Mouse (Mus musculus) hindbrain, embryonic 12.5 days (tissue): Measurements from ENCODE around the gene AL731706.1. TPM values are rescaled to one million over a fixed set of nuclear protein-coding genes. Genes with fewer than 3 reads are reported as not detected.

Experiments
- ATAC-seq: fragments of 200-750 bp; cut with Nextera tagmentation; 2 replicates; pipeline ENCODE4 v1.8.0; 2017; ENCODE audit warnings: moderate TSS enrichment; ENCODE audit not compliant: low FRiP score
- H3K27ac ChIP-seq: fragments of 300-500 bp; sonication (generic); 2 replicates; pipeline ENCODE4 v1.5.1; 2016; ENCODE audit warnings: mild to moderate bottlenecking
- H3K27me3 ChIP-seq: fragments of 300-500 bp; sonication (generic); 2 replicates; pipeline ENCODE4 v1.6.1; 2016; ENCODE audit warnings: mild to moderate bottlenecking
- H3K36me3 ChIP-seq: fragments of 300-500 bp; sonication (generic); 2 replicates; pipeline ENCODE4 v1.6.1; 2016; ENCODE audit warnings: mild to moderate bottlenecking
- H3K4me1 ChIP-seq: fragments of 300-500 bp; sonication (generic); 2 replicates; pipeline ENCODE4 v1.6.1; 2016
- H3K4me2 ChIP-seq: fragments of 300-500 bp; sonication (generic); replicated peaks from 2 replicates; pipeline ENCODE4 v1.6.1; 2016; ENCODE audit warnings: mild to moderate bottlenecking
- H3K4me3 ChIP-seq: fragments of 300-500 bp; sonication (generic); 2 replicates; pipeline ENCODE4 v1.5.1; 2016; ENCODE audit warnings: mild to moderate bottlenecking
- H3K9ac ChIP-seq: fragments of 300-500 bp; sonication (generic); 2 replicates; pipeline ENCODE4 v1.6.1; 2016; ENCODE audit warnings: mild to moderate bottlenecking, moderate library complexity
- H3K9me3 ChIP-seq: fragments of 300-500 bp; sonication (generic); replicated peaks from 2 replicates; pipeline ENCODE4 v1.6.1; 2016; ENCODE audit warnings: mild to moderate bottlenecking
- WGBS: fragments of 180-500 bp; shearing (Covaris S2); methylation state at CpG from one replicate; pipeline ENCODE4 v1.1.7; 2016; 5-methylcytosine and 5-hydroxymethylcytosine counted together
- polyA plus RNA-seq: library from polyadenylated mRNA; unstranded; fragments of >200 nt; fragmentation: Nextera tagmentation; extraction: Ambion mirVana; gene quantifications from 2 replicates; pipeline ENCODE4 v1.2.1, GENCODE M21; 2016

Gene AL731706.1
- polyA plus RNA-seq, 1 experiment from 2014 or later = 30.3 TPM

DNA sequence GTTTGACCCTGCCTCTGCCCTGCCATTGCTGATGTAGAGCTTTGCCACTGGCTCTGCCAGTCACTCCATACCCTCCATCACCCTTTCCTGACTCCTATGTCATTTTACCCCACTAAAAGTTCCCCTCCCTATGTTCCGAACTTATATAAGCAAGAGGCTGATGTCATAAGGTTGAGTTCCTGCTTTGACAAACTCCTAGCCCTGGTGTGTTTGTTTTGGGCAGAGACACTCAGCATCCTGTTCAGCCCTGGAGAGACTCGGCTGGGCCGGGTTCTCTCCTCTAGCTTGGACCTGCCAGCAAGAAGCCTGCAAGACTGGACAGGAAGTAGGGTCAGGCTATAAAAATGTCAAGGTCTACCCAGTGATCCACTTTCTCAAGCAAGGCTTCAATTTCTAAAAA is 58.3 kb downstream of the AL731706.1 start:
- Histone ChIP-seq H3K4me2 (no peak overlapping the region), H3K36me3 (no peaks in the 10 kb centered on the region), H3K4me3 (no peak overlapping the region), H3K4me1 (no peaks in the 10 kb centered on the region), H3K27ac (no peak overlapping the region), H3K9ac (no peak overlapping the region), H3K27me3 (no peaks in the 10 kb centered on the region), H3K9me3 (no peaks in the 10 kb centered on the region)
- 74% methylated on average over 3 of the region's 3 CpGs for WGBS
- no peak for ATAC-seq

Other genes starting within 250 kb of the AL731706.1 start
- gene Snap25, start 177.9 kb downstream of the AL731706.1 start, polyA plus RNA-seq = 56.9 and 69.7 TPM in 2 replicates
- gene AL731706.2, start 5.7 kb downstream of the AL731706.1 start, polyA plus RNA-seq = 10.4 and 30.3 TPM in 2 replicates
- 11.8 and 12.9 TPM in 2 replicates for gene Slx4ip, start 171 bp downstream of the AL731706.1 start, polyA plus RNA-seq
- gene Mkks, start within 50 bp of the AL731706.1 start, polyA plus RNA-seq = 13.1 and 15.8 TPM in 2 replicates
- 31.6 and 34.0 TPM in 2 replicates for gene Jag1, start 225.3 kb upstream of the AL731706.1 start, polyA plus RNA-seq